Mouse (Mus musculus): ENCODE data around the gene Rtn4rl1.

Rtn4rl1 gene

GRCm38 (mm10) chr11:75249588-75249987 lies 56.0 kb downstream of the Rtn4rl1 start:
- no peak for DNase-seq (ENCODE audit: low read depth, low spot score)

- DNase-seq (ENCODE audit: low read depth, low spot score): no peak
Observed at GRCm38 (mm10) chr11:75251006-75251512, 57.5 kb downstream of the Rtn4rl1 start.

GRCm38 (mm10) chr11:75251557-75252070 lies 58.0 kb downstream of the Rtn4rl1 start:
- no peak for DNase-seq (ENCODE audit: low read depth, low spot score)

- peak; percentile 44 for DNase-seq (ENCODE audit: low read depth, low spot score)
Observed at GRCm38 (mm10) chr11:75254252-75254912, 60.8 kb downstream of the Rtn4rl1 start.

- DNase-seq (ENCODE audit: low read depth, low spot score): no peak
Observed at GRCm38 (mm10) chr11:75255330-75255729, 61.7 kb downstream of the Rtn4rl1 start.

- no peak for DNase-seq (ENCODE audit: low read depth, low spot score)
Observed at GRCm38 (mm10) chr11:75257056-75257648, 63.6 kb downstream of the Rtn4rl1 start.

- DNase-seq (ENCODE audit: low read depth, low spot score): no peak
Observed at GRCm38 (mm10) chr11:75259416-75259815, 65.8 kb downstream of the Rtn4rl1 start.

GRCm38 (mm10) chr11:75259996-75260561 lies 66.5 kb downstream of the Rtn4rl1 start:
- DNase-seq (ENCODE audit: low read depth, low spot score): peak; percentile 29

GRCm38 (mm10) chr11:75261016-75261415 lies 67.4 kb downstream of the Rtn4rl1 start:
- no peak for DNase-seq (ENCODE audit: low read depth, low spot score)

- DNase-seq (ENCODE audit: low read depth, low spot score): no peak
Observed at GRCm38 (mm10) chr11:75261730-75262129, 68.1 kb downstream of the Rtn4rl1 start.

- DNase-seq (ENCODE audit: low read depth, low spot score): no peak
Observed at GRCm38 (mm10) chr11:75262181-75262580, 68.6 kb downstream of the Rtn4rl1 start.

GRCm38 (mm10) chr11:75262791-75263190 lies 69.2 kb downstream of the Rtn4rl1 start:
- no peak for DNase-seq (ENCODE audit: low read depth, low spot score)

GRCm38 (mm10) chr11:75263274-75263963 lies 69.8 kb downstream of the Rtn4rl1 start:
- DNase-seq (ENCODE audit: low read depth, low spot score): no peak

GRCm38 (mm10) chr11:75263964-75264312 lies 70.4 kb downstream of the Rtn4rl1 start:
- no peak for DNase-seq (ENCODE audit: low read depth, low spot score)

GRCm38 (mm10) chr11:75264550-75264949 lies 71.0 kb downstream of the Rtn4rl1 start:
- DNase-seq (ENCODE audit: low read depth, low spot score): no peak

GRCm38 (mm10) chr11:75265545-75265944 lies 72.0 kb downstream of the Rtn4rl1 start:
- DNase-seq (ENCODE audit: low read depth, low spot score): no peak

- DNase-seq (ENCODE audit: low read depth, low spot score): no peak
Observed at GRCm38 (mm10) chr11:75267826-75268281, 74.3 kb downstream of the Rtn4rl1 start.

GRCm38 (mm10) chr11:75268492-75268891 lies 74.9 kb downstream of the Rtn4rl1 start:
- no peak for DNase-seq (ENCODE audit: low read depth, low spot score)

- no peak for DNase-seq (ENCODE audit: low read depth, low spot score)
Observed at GRCm38 (mm10) chr11:75269213-75269612, 75.6 kb downstream of the Rtn4rl1 start.

GRCm38 (mm10) chr11:75270276-75270984 lies 76.8 kb downstream of the Rtn4rl1 start:
- DNase-seq (ENCODE audit: low read depth, low spot score): no peak

GRCm38 (mm10) chr11:75270985-75271434 lies 77.4 kb downstream of the Rtn4rl1 start:
- DNase-seq (ENCODE audit: low read depth, low spot score): no peak
